Mouse (Mus musculus) brain, embryonic 14.5 days (tissue): ENCODE results near the gene Aasdh.

Experiments
- CTCF ChIP-seq: fragments of 200-500 bp; IDR thresholded peaks from 2 replicates; pipeline ENCODE4 v1.5.1; 2012; ENCODE audit warnings: inconsistent platforms, mild to moderate bottlenecking, moderate library complexity, borderline replicate concordance; ENCODE audit not compliant: insufficient read depth, insufficient read length; ENCODE audit errors: extremely low read depth
- POLR2A ChIP-seq: fragments of 200-500 bp; IDR thresholded peaks from 2 replicates; pipeline ENCODE4 v1.6.1; 2012; ENCODE audit warnings: mild to moderate bottlenecking, inconsistent platforms, borderline replicate concordance; ENCODE audit not compliant: poor library complexity, insufficient read depth, insufficient read length, severe bottlenecking; ENCODE audit errors: extremely low read depth

DNA sequence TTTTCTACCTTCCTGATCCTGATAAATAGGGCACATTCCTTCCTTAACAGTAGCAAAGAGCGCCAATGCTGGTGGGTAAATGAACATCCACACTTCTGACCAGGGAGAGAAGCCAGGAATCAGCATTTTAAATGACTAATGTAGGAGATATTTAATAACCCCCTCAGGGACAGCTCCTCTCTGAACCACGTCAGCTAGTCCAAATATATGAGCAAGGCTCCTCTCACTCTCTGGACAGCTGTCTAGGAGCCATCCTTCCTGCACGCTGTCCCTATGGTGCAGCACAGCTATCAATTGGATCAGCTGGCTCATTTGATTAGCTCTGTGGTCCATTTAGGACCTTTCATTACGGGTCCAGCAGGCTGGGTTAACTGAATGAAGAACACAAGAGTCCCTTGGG is 17.5 kb upstream of the Aasdh start:
- no peak for TF ChIP-seq POLR2A
- TF ChIP-seq CTCF, result no peak
